Mouse (Mus musculus) adrenal gland, postnatal 10 days (tissue): ENCODE measurements at regions not wholly inside any gene's neighbourhood (a gene's known extent, or its start where the extent isn't known, plus 50 kb on each side); places are given as distances from the start of the nearest gene placed in this dataset.
"Not testable (repeated sequence)": the region's sequence is repeated elsewhere in the genome, so short reads cannot be mapped to it uniquely, and the experiment has no call there.

Source experiments
- DNase-seq: peaks from one replicate; pipeline ENCODE4 v3.0.0; 2021; ENCODE audit warnings: mixed read lengths

GRCm38 (mm10) chr12:69485652-69486651, 96.9 kb downstream of the Vcpkmt start:
- peak; percentile 41 for DNase-seq

DNA sequence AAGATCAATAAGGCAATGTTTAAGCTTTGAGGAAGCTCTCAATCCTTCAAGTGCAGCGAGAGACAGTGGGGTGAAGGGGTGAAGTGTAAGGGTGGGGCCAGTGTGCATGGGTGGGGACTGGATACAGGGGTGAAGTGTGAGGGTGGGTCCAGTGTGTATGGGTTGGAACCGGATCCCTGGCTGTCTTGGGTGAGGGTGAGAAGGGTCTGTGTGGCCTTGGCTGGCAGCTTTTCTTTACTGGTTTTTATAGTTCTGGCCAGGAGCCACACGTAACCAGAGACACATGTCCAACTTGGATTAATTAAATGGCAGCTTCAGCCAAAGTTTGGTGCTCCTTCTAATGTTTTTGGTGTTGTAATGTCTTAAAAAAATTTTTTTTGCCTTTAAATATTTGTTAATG, 101.4 kb downstream of the Vcpkmt start:
- DNase-seq: no peak

DNA sequence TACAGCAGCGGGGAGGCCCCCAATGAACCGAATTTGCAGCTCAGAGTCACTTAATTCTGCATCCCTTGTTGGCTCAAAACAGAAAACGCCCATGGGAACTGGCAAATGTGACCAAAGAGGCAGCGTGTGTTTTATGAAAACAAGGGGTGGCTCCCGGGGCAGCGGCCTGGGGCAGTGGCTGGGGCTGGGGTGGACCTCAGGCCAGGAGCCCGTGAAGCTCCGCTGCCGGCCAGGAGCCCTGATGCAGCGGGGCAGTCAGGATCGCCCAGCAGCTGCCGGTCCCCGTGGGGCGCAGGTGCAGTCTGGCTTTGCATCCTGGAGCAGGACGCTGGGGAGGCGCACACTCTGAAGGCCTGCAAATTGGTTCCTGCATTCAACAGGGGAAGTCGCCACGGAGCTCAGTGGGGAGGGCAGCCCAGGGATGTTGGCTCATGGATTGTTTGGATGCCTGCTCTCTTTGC, 104.4 kb upstream of the Gm9887 start:
- no peak for DNase-seq

- DNase-seq: no peak
Observed at GRCm38 (mm10) chr12:69476131-69476530, 103.9 kb upstream of the Gm9887 start.

GRCm38 (mm10) chr12:69474916-69475661, 102.8 kb upstream of the Gm9887 start:
- DNase-seq: peak; percentile 56

- DNase-seq: no peak
Observed at GRCm38 (mm10) chr12:69474141-69474915, 102.1 kb upstream of the Gm9887 start.

DNA sequence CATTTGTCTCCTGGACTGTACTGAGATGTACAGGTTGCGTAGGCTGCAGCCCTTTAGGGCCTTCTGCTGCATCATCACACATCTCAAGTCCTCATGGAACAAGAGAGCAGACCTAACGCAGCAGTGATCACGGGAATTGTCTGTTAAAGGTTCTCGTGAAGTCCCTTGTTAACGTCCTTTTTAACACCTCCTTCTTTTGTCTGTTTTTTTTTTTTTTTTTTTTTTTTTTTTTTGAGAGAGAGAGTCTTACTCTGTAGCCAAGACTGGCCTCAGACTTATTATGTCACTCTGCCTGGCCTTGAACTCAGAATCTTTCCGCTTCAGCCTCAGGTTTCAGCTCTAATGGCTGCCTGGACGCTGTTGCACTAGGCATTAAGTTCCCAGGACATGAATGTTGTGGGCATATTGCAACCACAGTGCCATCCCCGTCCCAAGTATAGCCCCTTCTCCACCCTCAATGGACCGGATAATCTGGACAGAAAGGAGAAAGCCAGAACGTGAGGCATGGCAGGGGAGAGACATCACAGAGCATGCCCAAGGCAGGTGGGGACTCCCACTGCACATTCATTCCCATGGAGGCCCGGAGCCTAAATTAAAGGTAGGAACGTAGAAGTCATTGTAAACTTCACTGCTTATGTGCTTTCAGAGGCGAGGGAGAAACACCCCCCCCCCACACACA, 101.3 kb upstream of the Gm9887 start:
- DNase-seq: no peak

- no peak for DNase-seq
Observed at GRCm38 (mm10) chr12:69472912-69473311, 100.7 kb upstream of the Gm9887 start.

- DNase-seq: no peak
Observed at GRCm38 (mm10) chr12:69471876-69472275, 99.6 kb upstream of the Gm9887 start.

DNA sequence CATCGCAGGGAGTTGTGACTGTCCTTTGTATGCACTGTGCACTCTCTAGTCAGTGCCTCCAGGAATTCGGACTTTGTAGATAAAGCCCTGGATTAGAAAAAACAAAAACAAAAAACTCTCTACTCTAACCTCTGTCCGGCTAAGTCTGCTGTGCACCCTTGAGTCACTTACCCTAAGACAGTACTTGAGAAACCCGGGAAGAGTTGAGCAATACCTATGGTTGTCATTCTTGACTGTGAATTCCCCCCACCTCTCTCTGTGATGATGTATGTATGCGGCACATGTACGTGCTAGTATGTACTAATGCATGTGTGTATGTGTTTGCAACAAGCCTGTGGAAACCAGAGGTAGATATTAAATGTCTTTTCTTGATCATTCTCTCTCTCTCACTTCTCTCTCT, 96.7 kb upstream of the Gm9887 start:
- DNase-seq: no peak

- DNase-seq: no peak
Observed at GRCm38 (mm10) chr12:69467363-69467762, 95.1 kb upstream of the Gm9887 start.

GRCm38 (mm10) chr12:69464906-69465305, 92.6 kb upstream of the Gm9887 start:
- DNase-seq: no peak

- not testable (repeated sequence) for DNase-seq
Observed at GRCm38 (mm10) chr12:69463327-69463726, 91.1 kb upstream of the Gm9887 start.

DNA sequence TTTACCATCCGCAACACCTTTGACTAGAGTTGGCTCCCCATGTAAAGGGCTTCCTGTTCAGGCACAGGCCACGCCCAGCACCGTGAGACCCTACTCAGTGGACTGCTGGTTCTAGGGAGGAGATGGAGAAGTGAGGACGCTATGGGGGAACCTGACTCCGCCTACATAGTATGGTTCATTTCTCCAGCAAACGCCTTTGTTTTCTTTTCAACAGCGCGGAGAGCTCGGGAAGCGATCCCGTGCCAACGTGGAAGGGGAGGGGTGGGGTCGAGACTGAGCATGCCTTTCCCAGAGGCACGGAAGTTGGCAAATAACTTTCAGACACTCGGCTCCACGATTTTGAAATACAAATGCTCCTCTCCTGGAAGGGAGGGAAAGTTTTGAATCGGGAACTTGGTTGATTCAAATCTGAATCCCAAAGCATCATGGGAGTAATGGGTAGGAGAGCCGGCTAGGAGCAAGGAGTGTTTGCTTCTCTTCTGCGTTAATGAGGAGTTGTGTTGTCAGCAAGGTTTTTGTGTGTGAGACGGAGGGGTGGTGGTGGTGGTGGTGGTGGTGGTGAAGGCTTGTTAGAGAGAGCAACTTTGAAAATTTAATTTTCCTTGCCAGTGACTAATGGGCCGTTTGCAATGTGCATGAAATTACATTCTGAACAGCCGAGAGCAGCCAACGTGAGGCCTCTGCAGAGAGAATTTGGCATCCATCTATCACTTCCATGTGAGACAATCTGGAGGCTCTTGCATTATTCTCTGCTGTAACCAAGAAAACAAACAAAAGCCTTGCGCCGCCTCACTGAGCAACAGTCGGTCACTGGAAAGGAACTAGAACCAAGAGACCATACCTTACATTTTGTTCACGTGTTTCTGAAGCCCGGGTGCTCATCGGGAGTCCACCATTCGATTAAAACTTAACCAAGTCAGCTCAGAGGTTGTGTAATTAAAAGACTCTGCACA, 89.9 kb upstream of the Gm9887 start:
- peak; percentile 67 for DNase-seq

DNA sequence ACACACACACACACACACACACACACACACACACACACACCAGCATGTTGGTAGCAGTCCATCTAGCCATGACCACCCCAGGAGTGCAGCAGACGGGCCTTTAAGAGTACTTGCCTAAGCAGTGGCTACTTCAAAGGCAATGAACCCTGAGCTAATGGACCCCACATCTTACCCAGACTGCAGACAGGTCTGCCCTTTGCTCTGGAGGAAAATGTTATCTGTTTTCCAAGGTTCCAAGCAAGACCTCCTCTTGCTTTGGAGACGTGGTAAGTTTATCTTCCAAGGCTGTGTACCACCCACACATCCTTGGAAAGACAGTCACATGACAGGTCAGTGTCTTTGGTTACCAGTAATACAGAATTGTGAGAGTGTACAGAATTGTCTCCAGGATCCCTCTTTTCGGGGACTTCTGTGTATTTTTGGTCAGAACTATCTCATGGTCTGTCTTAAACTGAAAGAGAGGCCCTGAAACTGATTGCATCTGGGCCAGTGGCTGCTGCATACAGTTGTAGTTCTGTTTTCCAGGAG, 88.4 kb upstream of the Gm9887 start:
- no peak for DNase-seq

- DNase-seq: no peak
Observed at GRCm38 (mm10) chr12:69458170-69458841, 86.0 kb upstream of the Gm9887 start.

- no peak for DNase-seq
Observed at GRCm38 (mm10) chr12:69456746-69457145, 84.5 kb upstream of the Gm9887 start.

GRCm38 (mm10) chr12:69456116-69456515, 83.9 kb upstream of the Gm9887 start:
- DNase-seq: no peak

- no peak for DNase-seq
Observed at GRCm38 (mm10) chr12:69455566-69455965, 83.3 kb upstream of the Gm9887 start.

- no peak for DNase-seq
Observed at GRCm38 (mm10) chr12:69453544-69453943, 81.3 kb upstream of the Gm9887 start.
